Comparison of ENCODE assay signal across 21 mouse cellular contexts in genomic region chr2:33228551-33228950, GRCm38 (mm10). TPM values are rescaled to one million over a fixed set of nuclear protein-coding genes. Genes with fewer than 3 reads are reported as not detected.
DNase-seq lines count a peak whose midpoint lies in the region; ATAC-seq and TF ChIP-seq lines count a peak whose summit lies in the region.
"Had no signal": no experiment of that assay in that cellular context is flagged by ENCODE, and none has a peak within 500 bp of the region (broad histone marks: within the 10 kb centered on the region; RNA-seq: fewer than 3 reads in every experiment).

No protein-coding gene starts in this region.

- peaks cover 51% of the 10 kb centered on the region for H3K36me3 ChIP-seq in heart, embryonic 10.5 days
- no peaks in the 10 kb centered on the region for H3K36me3 ChIP-seq in stomach, embryonic 16.5 days (ENCODE audit: control insufficient read depth, insufficient read depth, low read length)
- no peaks in the 10 kb centered on the region; the same call in 1 of the 2 replicates for H3K36me3 ChIP-seq in stomach, postnatal 0 days (ENCODE audit: control insufficient read depth, insufficient read depth, low read length)
- H3K36me3 ChIP-seq in forebrain, postnatal 0 days (ENCODE audit: insufficient read depth) = peaks cover 5% of the 10 kb centered on the region; the same call in 1 of the 2 replicates

- peaks cover 69% of the 10 kb centered on the region for H3K4me1 ChIP-seq in heart, embryonic 10.5 days
- H3K4me1 ChIP-seq in stomach, embryonic 16.5 days (ENCODE audit: control insufficient read depth, insufficient read depth, low read length) = peaks cover 10% of the 10 kb centered on the region; the same call in 1 of the 2 replicates
- H3K4me1 ChIP-seq in stomach, postnatal 0 days (replicated peaks; ENCODE audit: control insufficient read depth, insufficient read depth) = no peaks in the 10 kb centered on the region
- H3K4me1 ChIP-seq in forebrain, postnatal 0 days (ENCODE audit: insufficient read depth) = no peaks in the 10 kb centered on the region

- no peak overlapping the region for H3K4me2 ChIP-seq in stomach, embryonic 16.5 days (ENCODE audit: low read depth, low read length)
- no peak overlapping the region for H3K4me2 ChIP-seq in stomach, postnatal 0 days (replicated peaks; ENCODE audit: low read depth)
- H3K4me2 ChIP-seq in forebrain, postnatal 0 days (ENCODE audit: low read depth) = no peak overlapping the region
- H3K4me2 ChIP-seq: limb, embryonic 13.5 days; lung, embryonic 14.5 days; midbrain, embryonic 12.5 days; neural tube, embryonic 13.5 days had no signal

- H3K27me3 ChIP-seq in heart, embryonic 10.5 days (ENCODE audit: insufficient read depth, poor library complexity, severe bottlenecking) = no peaks in the 10 kb centered on the region
- H3K27me3 ChIP-seq in stomach, embryonic 16.5 days (ENCODE audit: control insufficient read depth, insufficient read depth, low read length) = no peaks in the 10 kb centered on the region
- H3K27me3 ChIP-seq in stomach, postnatal 0 days (ENCODE audit: control insufficient read depth, insufficient read depth, low read length) = no peaks in the 10 kb centered on the region
- H3K27me3 ChIP-seq in forebrain, postnatal 0 days (ENCODE audit: insufficient read depth, low read length) = no peaks in the 10 kb centered on the region
- H3K27me3 ChIP-seq: limb, embryonic 13.5 days; midbrain, embryonic 12.5 days; neural tube, embryonic 13.5 days had no signal

- TF ChIP-seq EP300 in stomach, postnatal 0 days (optimal IDR thresholded peaks at IDR 0.05) = no peak

- ATAC-seq in stomach, embryonic 16.5 days (ENCODE audit: insufficient read depth, low FRiP score) = peak; percentile 37; the same call in 1 of the 2 replicates
- ATAC-seq in stomach, postnatal 0 days (ENCODE audit: low FRiP score, low TSS enrichment) = no peak
- ATAC-seq in forebrain, postnatal 0 days = no peak
- ATAC-seq: hindbrain, postnatal 0 days; intestine, embryonic 16.5 days had no signal

- 94% methylated on average over 15 of the region's 15 CpGs for WGBS in heart, embryonic 10.5 days
- 74% methylated on average over 15 of the region's 15 CpGs for WGBS in stomach, embryonic 16.5 days
- 73% methylated on average over 15 of the region's 15 CpGs for WGBS in stomach, postnatal 0 days
- 92% methylated on average over 15 of the region's 15 CpGs for WGBS in forebrain, postnatal 0 days

- no peak overlapping the region for H3K27ac ChIP-seq in heart, embryonic 10.5 days
- H3K27ac ChIP-seq in stomach, embryonic 16.5 days (ENCODE audit: low read length) = no peak overlapping the region
- H3K27ac ChIP-seq in stomach, postnatal 0 days (replicated peaks) = no peak overlapping the region
- H3K27ac ChIP-seq in forebrain, postnatal 0 days (ENCODE audit: low read depth, low read length) = no peak overlapping the region
- H3K27ac ChIP-seq: hindbrain, postnatal 0 days; limb, embryonic 13.5 days; liver, embryonic 14.5 days; midbrain, embryonic 12.5 days; neural tube, embryonic 13.5 days had no signal

- no peak overlapping the region for H3K9ac ChIP-seq in stomach, embryonic 16.5 days (ENCODE audit: low read length)
- no peak overlapping the region for H3K9ac ChIP-seq in stomach, postnatal 0 days (ENCODE audit: low read length)
- H3K9ac ChIP-seq in forebrain, postnatal 0 days = no peak overlapping the region
- H3K9ac ChIP-seq: limb, embryonic 13.5 days; liver, embryonic 14.5 days; lung, embryonic 14.5 days; midbrain, embryonic 12.5 days; neural tube, embryonic 13.5 days had no signal

- H3K4me3 ChIP-seq in heart, embryonic 10.5 days = no peak overlapping the region
- H3K4me3 ChIP-seq in stomach, embryonic 16.5 days (replicated peaks; ENCODE audit: low read length) = no peak overlapping the region
- H3K4me3 ChIP-seq in stomach, postnatal 0 days (ENCODE audit: low read depth, low read length) = no peak overlapping the region
- no peak overlapping the region for H3K4me3 ChIP-seq in forebrain, postnatal 0 days (ENCODE audit: low read depth, low read length)
- H3K4me3 ChIP-seq: limb, embryonic 13.5 days; midbrain, embryonic 12.5 days; neural tube, embryonic 13.5 days had no signal

- no peak for TF ChIP-seq CTCF in stomach, postnatal 0 days (IDR thresholded peaks at IDR 0.05; ENCODE audit: low read depth)
- TF ChIP-seq CTCF in forebrain, postnatal 0 days (IDR thresholded peaks at IDR 0.05; ENCODE audit: low read depth) = no peak

- DNase-seq in heart, adult 8-10 months (ENCODE audit: low spot score) = peak; percentile 45
- DNase-seq in heart, embryonic 10.5 days (ENCODE audit: low spot score) = no peak
- no peak for DNase-seq in stomach, postnatal 0 days (ENCODE audit: low spot score)
- DNase-seq in kidney, postnatal 10 days = peak; percentile 56
- no peak for DNase-seq in gastrocnemius, adult 8-10 months (ENCODE audit: low spot score in 2 of 2)
- DNase-seq in forebrain, postnatal 0 days = no peak
- no peak for DNase-seq in adrenal gland, postnatal 25 days
- DNase-seq: adrenal gland, postnatal 36 days; cerebellum, adult 11 months; cerebellum, postnatal 10 days; lung, embryonic 14.5 days; retina, postnatal 1 day; right cerebral cortex, postnatal 25 days; thymus, postnatal 25 days had no signal

- H3K9me3 ChIP-seq in heart, embryonic 10.5 days = no peaks in the 10 kb centered on the region
- no peaks in the 10 kb centered on the region for H3K9me3 ChIP-seq in stomach, embryonic 16.5 days (replicated peaks; ENCODE audit: control insufficient read depth, low read length)
- H3K9me3 ChIP-seq in stomach, postnatal 0 days (ENCODE audit: control insufficient read depth, low read length) = no peaks in the 10 kb centered on the region
- no peaks in the 10 kb centered on the region for H3K9me3 ChIP-seq in forebrain, postnatal 0 days (ENCODE audit: low read length)
- H3K9me3 ChIP-seq: limb, embryonic 13.5 days; midbrain, embryonic 12.5 days; neural tube, embryonic 13.5 days had no signal

RNA-seq across cellular contexts. Expression of gene Angptl2, which starts 12.7 kb away (rescaled TPM):
- total RNA-seq in heart, adult 8-10 months (2022) = 10 to 100 TPM; 32.9 to 57.7 (median 53.5) TPM
- 40.4 and 49.8 TPM in 2 replicates for polyA plus RNA-seq in heart, embryonic 10.5 days (2016; fragmentation: Nextera tagmentation; extraction: Ambion mirVana)
- polyA plus RNA-seq in stomach, embryonic 16.5 days (2015; fragmentation: Nextera tagmentation; extraction: Ambion mirVana) = 59.5 and 69.6 TPM in 2 replicates
- 35.3 and 37.3 TPM in 2 replicates for polyA plus RNA-seq in stomach, postnatal 0 days (2015; fragmentation: Nextera tagmentation; extraction: Ambion mirVana)
- total RNA-seq in gastrocnemius, adult 8-10 months (2022) = 10 to 100 TPM; 21.1 to 32.8 (median 26.5) TPM
- 7.9 and 17.5 TPM in 2 replicates for total RNA-seq in forebrain, postnatal 0 days (2014; rRNA removed)
- polyA plus RNA-seq in forebrain, postnatal 0 days (2015; fragmentation: Nextera tagmentation; extraction: Ambion mirVana) = 7.1 and 7.7 TPM in 2 replicates
- 21.2 and 23.6 TPM in 2 replicates for total RNA-seq in adrenal gland, postnatal 25 days (2021)

Comparison
In these comparisons a context has a peak if more than half of its experiments do, and no peak if none do; other contexts are left out.
1. DNase-seq: peak in heart, adult 8-10 months (single experiment) and kidney, postnatal 10 days (single experiment); none in heart, embryonic 10.5 days (single experiment), stomach, postnatal 0 days (single experiment), gastrocnemius, adult 8-10 months (0 of 2), forebrain, postnatal 0 days (single experiment) and adrenal gland, postnatal 25 days (single experiment).